Mouse (Mus musculus) bone marrow macrophage, adult 2 months (primary cell): ENCODE results near the gene Entpd7. TPM values are rescaled to one million over a fixed set of nuclear protein-coding genes. Genes with fewer than 3 reads are reported as not detected.

Experiments
- H3K27ac ChIP-seq: 2 replicates; pipeline ENCODE4 v1.5.1; 2012; ENCODE audit warnings: low read depth, low read length; ENCODE audit not compliant: insufficient read depth
- H3K4me1 ChIP-seq: 2 replicates; pipeline ENCODE4 v1.6.1; 2012; ENCODE audit warnings: low read length; ENCODE audit not compliant: control insufficient read depth, insufficient read depth
- H3K4me3 ChIP-seq: 2 replicates; pipeline ENCODE4 v1.5.1; 2012; ENCODE audit warnings: mild to moderate bottlenecking, low read length, moderate library complexity; ENCODE audit not compliant: insufficient read depth
- CTCF ChIP-seq: IDR thresholded peaks from 2 replicates; pipeline ENCODE4 v1.5.1; 2012; ENCODE audit warnings: low read depth, mild to moderate bottlenecking, low read length, moderate library complexity
- POLR2A ChIP-seq: IDR thresholded peaks from 2 replicates; pipeline ENCODE4 v1.6.1; 2012; ENCODE audit warnings: mild to moderate bottlenecking, low read depth, low read length, borderline replicate concordance
- polyA plus RNA-seq: library from polyadenylated mRNA; stranded (reverse); fragments of >200 nt; gene quantifications from 2 replicates; pipeline ENCODE4 v1.2.4, GENCODE M21; 2012; ENCODE audit not compliant: missing spikeins, insufficient read depth, insufficient read length

The Entpd7 gene
- polyA plus RNA-seq, 1 experiment = 23.4 TPM

DNA sequence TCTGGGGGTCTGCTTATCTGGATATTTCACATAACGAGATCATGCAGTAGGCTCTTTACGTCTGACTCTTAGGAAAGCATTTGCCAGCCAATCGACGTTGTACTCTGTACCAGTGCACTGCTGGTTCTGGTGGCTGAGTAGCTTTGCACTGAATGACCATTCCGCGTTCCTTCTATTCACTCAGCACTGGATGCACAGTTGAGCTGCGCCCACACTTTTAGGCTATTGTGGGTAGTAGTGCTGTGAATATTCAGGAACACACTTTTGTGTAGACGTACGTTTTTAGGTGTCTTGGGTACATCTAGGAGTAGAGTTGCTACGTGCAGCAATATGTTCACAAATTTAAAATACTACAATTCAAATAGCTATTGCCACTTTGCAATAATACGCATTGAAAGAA, 30.6 kb downstream of the Entpd7 start:
- Histone ChIP-seq H3K4me1 (peaks cover 13% of the 10 kb centered on the region), H3K27ac (no peak overlapping the region), H3K4me3 (no peak overlapping the region)
- TF ChIP-seq CTCF = no peak
- no peak for TF ChIP-seq POLR2A

DNA sequence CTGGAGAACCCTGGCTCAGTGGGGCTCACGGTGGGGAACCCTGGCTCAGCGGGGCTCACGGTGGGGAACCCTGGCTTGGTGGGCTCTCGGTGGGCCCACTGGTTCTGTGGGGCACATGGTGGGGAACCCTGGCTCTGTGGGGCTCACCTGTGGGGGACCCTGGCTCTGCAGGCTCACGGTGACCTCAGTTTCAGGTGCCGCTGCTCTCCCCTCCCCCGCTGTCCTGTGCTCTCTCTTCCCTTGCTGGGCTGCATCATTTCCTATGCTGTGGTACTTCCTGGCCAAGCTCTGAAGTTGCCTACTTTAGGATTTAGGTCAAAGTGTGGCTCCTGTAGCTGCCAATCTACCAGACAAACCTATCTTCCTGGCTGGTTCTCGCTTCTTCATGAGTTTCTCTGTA, 33.4 kb downstream of the Entpd7 start:
- H3K27ac ChIP-seq = peak overlapping the region; percentile 2; the same call in 1 of the 2 replicates
- H3K4me1 ChIP-seq = peaks cover 21% of the 10 kb centered on the region
- TF ChIP-seq POLR2A = no peak
- TF ChIP-seq CTCF = no peak
- H3K4me3 ChIP-seq = no peak overlapping the region

DNA sequence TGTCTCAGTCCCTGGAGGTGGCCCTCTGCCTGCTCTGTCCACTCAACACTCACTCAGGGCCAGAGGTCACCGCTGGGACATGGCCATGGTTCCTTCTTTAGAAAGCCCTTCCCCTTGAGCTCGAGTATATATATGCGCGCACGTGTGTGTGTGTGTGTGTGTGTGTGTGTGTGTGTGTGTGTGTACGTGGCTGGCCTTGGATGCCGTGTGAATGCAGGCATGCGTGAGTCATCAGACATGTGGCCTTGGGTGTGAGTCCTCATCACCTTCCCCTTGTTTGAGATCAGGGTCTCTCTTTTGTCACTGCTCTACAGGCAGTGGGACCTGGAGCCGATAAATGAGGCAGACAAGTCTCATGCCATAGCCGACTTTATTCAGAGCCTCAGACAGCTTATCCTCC, 34.0 kb downstream of the Entpd7 start:
- H3K27ac ChIP-seq = peak overlapping the region; percentile 2

DNA sequence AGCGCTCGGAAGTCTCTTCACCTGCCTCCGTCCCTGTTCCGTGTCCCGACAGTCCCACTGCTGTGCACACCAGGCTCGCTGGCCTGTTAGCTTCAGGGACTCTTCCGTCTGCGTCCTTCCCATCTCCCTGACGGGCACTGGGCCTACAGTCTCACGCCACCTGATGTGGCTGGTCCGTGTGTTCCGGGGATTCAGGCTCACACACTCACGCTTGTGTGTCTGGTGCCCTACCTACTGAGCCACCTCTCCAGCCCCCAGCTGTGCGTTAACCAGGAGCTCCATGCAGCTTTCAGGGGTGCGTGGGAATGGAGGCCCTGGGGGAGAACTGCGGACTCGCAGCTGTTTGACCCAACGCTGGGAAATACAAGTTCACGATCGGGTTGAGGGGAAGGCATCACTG, 34.7 kb downstream of the Entpd7 start:
- peaks cover 21% of the 10 kb centered on the region for H3K4me1 ChIP-seq
- no peak for TF ChIP-seq CTCF
- TF ChIP-seq POLR2A = no peak

More for the DNA sequence above, 34.0 kb downstream of the Entpd7 start:
- Histone ChIP-seq H3K4me1 (peaks cover 21% of the 10 kb centered on the region), H3K4me3 (no peak overlapping the region)
- no peak for TF ChIP-seq CTCF
- no peak for TF ChIP-seq POLR2A

DNA sequence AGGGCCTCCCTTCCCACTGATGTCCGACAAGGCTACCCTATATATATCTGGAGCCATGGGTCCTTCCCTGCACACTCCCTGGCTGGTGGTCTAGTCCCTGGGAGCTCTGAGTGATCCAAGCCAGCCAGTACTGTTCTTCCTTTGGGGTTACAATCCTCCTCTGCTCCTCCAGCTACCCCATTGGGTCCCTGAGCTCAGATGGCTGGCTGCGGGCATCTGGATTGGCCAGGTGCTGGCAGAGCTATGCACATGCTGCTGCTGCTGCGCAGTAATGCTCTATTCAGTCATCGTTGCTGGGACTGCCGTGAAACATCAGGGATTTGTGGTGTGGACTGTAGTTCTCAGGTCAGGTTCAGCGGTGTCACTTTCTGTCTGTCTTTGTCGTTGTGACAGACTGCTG, 35.3 kb downstream of the Entpd7 start:
- no peak overlapping the region for H3K27ac ChIP-seq
- peaks cover 21% of the 10 kb centered on the region for H3K4me1 ChIP-seq
- H3K4me3 ChIP-seq = no peak overlapping the region
- TF ChIP-seq POLR2A = no peak
- TF ChIP-seq CTCF = no peak

More for the DNA sequence above, 34.7 kb downstream of the Entpd7 start:
- Histone ChIP-seq H3K27ac (no peak overlapping the region), H3K4me3 (no peak overlapping the region)

DNA sequence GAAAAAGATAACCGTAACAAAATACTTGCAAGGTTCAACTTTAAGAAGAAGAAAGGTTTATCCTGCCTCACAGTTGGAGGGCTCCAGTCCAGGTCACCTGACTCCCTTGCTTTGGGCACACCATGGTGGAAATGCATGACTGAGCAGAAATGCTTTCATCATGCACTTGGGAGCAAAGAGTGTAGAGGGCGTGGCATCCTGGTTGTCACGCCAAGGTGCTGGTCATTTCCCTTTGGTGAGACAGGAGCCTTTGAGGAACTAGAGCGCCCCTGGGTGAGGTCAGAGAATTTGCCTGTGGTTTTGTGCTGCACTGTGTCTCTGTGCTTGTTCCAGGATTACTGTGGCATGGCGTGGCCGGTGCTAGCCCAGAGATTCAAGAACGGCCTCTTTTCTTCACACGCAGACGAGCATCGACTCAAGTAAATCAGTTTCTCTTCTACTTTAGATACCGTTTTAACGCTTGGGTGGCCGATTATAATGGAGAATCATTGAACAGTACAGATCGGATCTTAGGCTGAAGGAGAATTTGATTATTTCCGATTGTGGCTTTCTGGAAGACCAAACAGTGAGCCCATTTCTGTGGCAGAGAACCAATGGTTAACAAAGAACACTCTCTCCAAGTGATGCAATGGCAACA, 37.2 kb downstream of the Entpd7 start:
- Histone ChIP-seq H3K4me1 (peaks cover 25% of the 10 kb centered on the region), H3K4me3 (no peak overlapping the region), H3K27ac (0 out of 2 replicates have a peak overlapping the region, but pooled peaks have one; percentile 8)
- TF ChIP-seq POLR2A (no peak), CTCF (no peak)

DNA sequence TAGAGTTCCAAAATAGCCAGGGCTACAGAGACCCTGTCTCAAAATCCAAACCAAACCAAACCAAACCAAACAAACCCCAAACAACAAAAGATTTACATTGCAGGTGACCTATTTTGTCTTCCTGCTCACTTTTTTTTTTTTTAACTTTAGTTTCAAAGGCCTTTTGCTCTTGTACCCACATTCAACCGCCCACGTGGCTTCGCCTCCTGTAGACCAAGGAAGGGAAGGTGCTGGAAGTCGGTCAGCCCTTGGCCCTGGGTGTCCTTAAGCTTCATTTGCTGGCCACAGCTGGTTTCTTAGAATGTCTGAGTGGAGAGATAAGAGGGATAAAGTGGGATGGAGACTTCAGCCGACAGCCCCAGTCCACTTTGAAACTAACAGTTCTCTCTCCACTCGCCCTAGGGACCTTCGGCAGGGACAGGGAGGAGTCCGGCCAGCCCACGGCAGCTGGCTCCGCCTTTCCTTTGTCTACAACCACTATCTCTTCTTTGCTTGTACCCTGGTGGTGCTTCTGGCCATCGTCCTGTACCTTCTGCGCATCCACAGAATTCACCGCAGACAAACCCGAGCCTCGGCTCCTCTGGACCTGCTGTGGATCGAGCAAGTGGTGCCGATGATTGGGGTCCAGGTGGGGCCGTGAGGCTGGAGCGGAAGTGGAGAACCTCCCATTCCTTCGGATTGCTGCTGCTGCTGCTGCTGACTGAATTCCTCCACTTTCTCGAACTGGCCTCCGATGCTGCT, 40.0 kb downstream of the Entpd7 start:
- Histone ChIP-seq H3K4me3 (no peak overlapping the region), H3K4me1 (peaks cover 13% of the 10 kb centered on the region), H3K27ac (no peak overlapping the region)
- TF ChIP-seq CTCF = no peak
- TF ChIP-seq POLR2A = no peak

DNA sequence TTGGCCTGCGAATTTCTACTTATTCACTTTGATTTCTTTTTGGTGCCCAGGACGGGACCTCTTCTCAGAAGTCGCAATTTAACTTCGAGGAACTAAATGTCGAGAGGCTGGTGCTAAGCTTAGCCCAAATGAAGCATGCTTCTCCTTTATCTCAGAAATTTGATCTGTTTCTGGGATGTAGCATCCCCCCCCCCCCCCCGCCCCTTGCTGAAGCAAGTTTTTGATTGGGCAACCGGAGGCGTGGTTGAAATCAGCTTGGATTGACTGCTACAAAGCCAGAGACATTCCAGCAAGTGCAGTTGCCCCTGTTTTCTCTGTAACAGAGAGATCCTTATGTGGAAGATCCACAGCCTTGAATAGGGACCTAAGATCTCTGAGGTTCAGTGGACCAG, 40.6 kb downstream of the Entpd7 start:
- H3K4me3 ChIP-seq = no peak overlapping the region
- H3K4me1 ChIP-seq = peaks cover 13% of the 10 kb centered on the region
- TF ChIP-seq POLR2A (no peak), CTCF (no peak)
- H3K27ac ChIP-seq = no peak overlapping the region

DNA sequence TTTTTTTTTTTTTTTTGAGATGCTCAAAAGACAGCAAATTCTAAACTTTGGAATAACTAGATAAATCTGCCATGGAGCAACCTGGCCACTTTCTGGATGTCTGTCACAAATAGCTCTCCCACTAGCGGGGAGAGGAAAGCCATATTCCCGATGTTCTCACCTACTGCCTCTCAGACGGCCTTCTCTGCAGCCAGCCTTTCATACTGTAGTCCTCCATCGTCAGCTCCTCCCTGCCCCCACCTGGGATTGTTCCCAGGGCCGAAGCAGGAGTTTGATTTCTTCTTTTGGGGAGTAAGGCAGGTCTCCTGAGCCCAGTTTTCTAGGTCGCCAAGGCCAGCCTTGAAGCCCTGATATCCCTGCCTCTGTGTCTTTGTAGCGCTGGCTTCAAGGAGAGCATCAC, 41.7 kb downstream of the Entpd7 start:
- H3K27ac ChIP-seq = no peak overlapping the region
- no peak overlapping the region for H3K4me3 ChIP-seq
- TF ChIP-seq POLR2A (no peak), CTCF (no peak)
- H3K4me1 ChIP-seq = peaks cover 12% of the 10 kb centered on the region

DNA sequence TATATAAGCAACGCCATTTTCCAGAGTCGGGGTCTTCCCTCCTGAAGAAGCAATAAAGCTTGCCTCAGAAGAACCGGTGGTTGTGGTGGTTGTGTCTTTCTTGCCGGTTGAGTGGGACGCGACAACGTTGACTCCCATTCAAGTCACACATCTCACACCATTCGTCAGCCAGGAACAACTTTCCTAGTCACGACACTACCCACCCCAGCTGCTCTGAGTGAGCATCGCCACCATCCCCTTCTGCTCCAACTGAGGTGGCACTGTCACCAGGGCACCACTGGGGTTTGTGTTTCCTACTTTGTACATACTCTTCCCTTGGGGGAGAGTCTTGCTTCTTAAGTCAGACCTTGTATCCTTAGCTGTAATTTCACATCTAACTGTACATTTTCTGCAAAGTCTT, 48.9 kb downstream of the Entpd7 start:
- TF ChIP-seq POLR2A (no peak), CTCF (no peak)
- no peaks in the 10 kb centered on the region for H3K4me1 ChIP-seq
- H3K27ac ChIP-seq = no peak overlapping the region
- H3K4me3 ChIP-seq = no peak overlapping the region

DNA sequence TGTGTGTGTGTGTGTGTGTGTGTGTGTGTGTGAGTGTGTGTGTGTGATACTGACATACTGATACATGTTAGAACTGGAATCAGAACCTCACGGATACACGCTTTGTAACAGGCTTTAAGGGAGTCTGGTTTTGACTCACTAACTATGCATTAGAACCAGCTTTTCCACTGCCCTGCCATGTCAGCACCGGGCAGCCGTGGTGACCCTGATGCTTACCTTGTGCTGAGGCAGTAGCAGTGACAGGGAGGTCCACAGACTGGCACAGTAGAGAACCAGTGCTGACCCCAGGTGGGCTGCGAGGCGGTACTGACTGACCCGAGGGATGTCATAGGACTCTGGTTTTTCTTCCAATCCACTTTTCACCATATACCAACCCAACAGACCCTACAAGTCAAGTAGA, 53.9 kb downstream of the Entpd7 start:
- TF ChIP-seq CTCF (no peak), POLR2A (no peak)
- Histone ChIP-seq H3K27ac (no peak overlapping the region), H3K4me1 (peaks cover 10% of the 10 kb centered on the region), H3K4me3 (no peak overlapping the region)
